In genomic region chr17:71615638-71616318, GRCm38 (mm10) we compare ENCODE assay signal across 8 mouse cellular contexts. TPM values are rescaled to one million over a fixed set of nuclear protein-coding genes. Genes with fewer than 3 reads are reported as not detected.
DNase-seq lines count a peak whose midpoint lies in the region; ATAC-seq and TF ChIP-seq lines count a peak whose summit lies in the region.

Wdr43 (plus strand) TSS chr17:71615895.

- H3K36me3 ChIP-seq in embryonic facial prominence, embryonic 15.5 days, result peaks cover 6% of the 10 kb centered on the region; the same call in 1 of the 2 replicates
- peaks cover 5% of the 10 kb centered on the region; the same call in 1 of the 2 replicates for H3K36me3 ChIP-seq in kidney, embryonic 14.5 days (ENCODE audit: control insufficient read depth, insufficient read depth, low read length)
- H3K36me3 ChIP-seq in limb, embryonic 15.5 days, result peaks cover 8% of the 10 kb centered on the region

- WGBS in bone marrow, adult 2 months, result 5% methylated on average over 40 of the region's 40 CpGs
- 4% methylated on average over 40 of the region's 40 CpGs for WGBS in embryonic facial prominence, embryonic 15.5 days
- 4% methylated on average over 40 of the region's 40 CpGs for WGBS in kidney, embryonic 14.5 days
- 4% methylated on average over 40 of the region's 40 CpGs for WGBS in limb, embryonic 15.5 days

- no peaks in the 10 kb centered on the region for H3K9me3 ChIP-seq in embryonic facial prominence, embryonic 15.5 days (replicated peaks)
- H3K9me3 ChIP-seq in kidney, embryonic 14.5 days (ENCODE audit: control insufficient read depth, low read length), result no peaks in the 10 kb centered on the region
- H3K9me3 ChIP-seq in limb, embryonic 15.5 days, result no peaks in the 10 kb centered on the region

- peak within 1 kb of the TSS; percentile 91 for H3K9ac ChIP-seq in embryonic facial prominence, embryonic 15.5 days
- peak within 1 kb of the TSS; percentile 96 for H3K9ac ChIP-seq in kidney, embryonic 14.5 days (ENCODE audit: low read depth, low read length)
- peak within 1 kb of the TSS; percentile 89 for H3K9ac ChIP-seq in limb, embryonic 15.5 days

- peak; percentile 58; the same call in 1 of the 2 replicates for TF ChIP-seq POLR2A in bone marrow, adult 2 months (IDR thresholded peaks at IDR 0.05; ENCODE audit: borderline replicate concordance, control insufficient read depth, low read depth, low read length)

- peak; percentile 100 for ATAC-seq in embryonic facial prominence, embryonic 15.5 days (ENCODE audit: insufficient number of reproducible peaks, low FRiP score, low TSS enrichment, low read depth)
- peak; percentile 99 for ATAC-seq in kidney, embryonic 14.5 days (ENCODE audit: low FRiP score, low TSS enrichment)
- peak; percentile 100 for ATAC-seq in limb, embryonic 15.5 days (ENCODE audit: insufficient number of reproducible peaks, low FRiP score, low TSS enrichment, low read depth)

- peak within 1 kb of the TSS; percentile 99 for H3K4me3 ChIP-seq in bone marrow, adult 2 months (replicated peaks; ENCODE audit: control insufficient read depth, low read depth, low read length)
- peak within 1 kb of the TSS; percentile 100 for H3K4me3 ChIP-seq in embryonic facial prominence, embryonic 15.5 days (replicated peaks)
- peak within 1 kb of the TSS; percentile 99 for H3K4me3 ChIP-seq in kidney, embryonic 14.5 days (ENCODE audit: low read length)
- H3K4me3 ChIP-seq in limb, embryonic 15.5 days, result peak within 1 kb of the TSS; percentile 99

- H3K27me3 ChIP-seq in embryonic facial prominence, embryonic 15.5 days, result no peaks in the 10 kb centered on the region
- no peaks in the 10 kb centered on the region for H3K27me3 ChIP-seq in kidney, embryonic 14.5 days (ENCODE audit: control insufficient read depth, insufficient read depth, low read length)
- H3K27me3 ChIP-seq in limb, embryonic 15.5 days, result no peaks in the 10 kb centered on the region

- no peak for TF ChIP-seq CTCF in bone marrow, adult 2 months (IDR thresholded peaks at IDR 0.05; ENCODE audit: control insufficient read depth, insufficient read depth, low read length)

- peak within 1 kb of the TSS; percentile 60 for H3K27ac ChIP-seq in bone marrow, adult 2 months (ENCODE audit: control insufficient read depth, insufficient read depth, low read depth, low read length, poor library complexity)
- peak within 1 kb of the TSS; percentile 76 for H3K27ac ChIP-seq in embryonic facial prominence, embryonic 15.5 days (replicated peaks)
- peak within 1 kb of the TSS; percentile 74; the same call in 1 of the 2 replicates for H3K27ac ChIP-seq in kidney, embryonic 14.5 days (ENCODE audit: low read depth, low read length)
- peak within 1 kb of the TSS; percentile 65 for H3K27ac ChIP-seq in limb, embryonic 15.5 days

- H3K4me1 ChIP-seq in bone marrow, adult 2 months (ENCODE audit: control insufficient read depth, insufficient read depth, low read length), result no peaks in the 10 kb centered on the region
- peaks cover 15% of the 10 kb centered on the region for H3K4me1 ChIP-seq in embryonic facial prominence, embryonic 15.5 days
- H3K4me1 ChIP-seq in kidney, embryonic 14.5 days (ENCODE audit: control insufficient read depth, insufficient read depth, low read length), result peaks cover 15% of the 10 kb centered on the region; the same call in 1 of the 2 replicates
- peaks cover 16% of the 10 kb centered on the region; the same call in 1 of the 2 replicates for H3K4me1 ChIP-seq in limb, embryonic 15.5 days

- peak within 1 kb of the TSS; percentile 64 for H3K4me2 ChIP-seq in embryonic facial prominence, embryonic 15.5 days (replicated peaks)
- peak within 1 kb of the TSS; percentile 77 for H3K4me2 ChIP-seq in kidney, embryonic 14.5 days (replicated peaks; ENCODE audit: low read depth, low read length)
- H3K4me2 ChIP-seq in limb, embryonic 15.5 days, result peak within 1 kb of the TSS; percentile 61

- peak; percentile 98 for DNase-seq in 416B (ENCODE audit: low read depth)
- peak; percentile 97 for DNase-seq in heart, adult 9 months (ENCODE audit: low spot score in 2 of 2)
- DNase-seq in monocyte, adult 2 months (ENCODE audit: low read depth in 1 of 2, low spot score in 2 of 2), result peak; percentile 90 to 94
- peak; percentile 97 for DNase-seq in spleen, postnatal 36 days (ENCODE audit: low spot score in 2 of 2)

RNA-seq across cellular contexts. Expression of gene Wdr43, which starts in this region (rescaled TPM):
- 39.1 and 74.0 TPM in 2 replicates for polyA plus RNA-seq in bone marrow, adult 2 months (2011; ENCODE audit: insufficient read depth, insufficient read length, low replicate concordance, missing spikeins)
- polyA plus RNA-seq in embryonic facial prominence, embryonic 15.5 days (2015; fragmentation: Nextera tagmentation; extraction: Ambion mirVana), result 65.0 and 70.6 TPM in 2 replicates
- 75.7 and 121 TPM in 2 replicates for polyA plus RNA-seq in kidney, embryonic 14.5 days (2014; fragmentation: Nextera tagmentation; extraction: Ambion mirVana)
- polyA plus RNA-seq in limb, embryonic 15.5 days (2015; fragmentation: Nextera tagmentation; extraction: Ambion mirVana), result 68.8 and 70.1 TPM in 2 replicates

Comparison
In these comparisons a context has a peak if more than half of its experiments do, and no peak if none do; other contexts are left out.
1. Peak in every context shown above with its lines: DNase-seq, ATAC-seq, H3K4me3 ChIP-seq and H3K27ac ChIP-seq.